Mouse (Mus musculus): Measurements from ENCODE around the gene Gm11060. TPM values are rescaled to one million over a fixed set of nuclear protein-coding genes. Genes with fewer than 3 reads are reported as not detected.

Gm11060 gene
- total and polyA plus RNA-seq, 2 experiments from 2014 or later, result not detected

GRCm38 (mm10) chr2:105089083-105089482 is 2.7 kb upstream of the Gm11060 start:
- Histone ChIP-seq H3K4me3 (ENCODE audit: low read length) (no peak overlapping the region), H3K36me3 (ENCODE audit: insufficient read depth, low read length) (no peaks in the 10 kb centered on the region), H3K9me3 (ENCODE audit: low read length) (no peaks in the 10 kb centered on the region), H3K9ac (replicated peaks; ENCODE audit: low read length) (no peak overlapping the region), H3K4me2 (ENCODE audit: low read depth, low read length) (no peak overlapping the region), H3K4me1 (ENCODE audit: insufficient read depth, low read length) (0 out of 2 replicates have a peak, but pooled peaks cover 15% of the 10 kb centered on the region), H3K27me3 (ENCODE audit: insufficient read depth, low read length) (no peaks in the 10 kb centered on the region), H3K27ac (no peak overlapping the region)
- DNase-seq (ENCODE audit: low spot score) (no peak), ATAC-seq (no peak)
- TF ChIP-seq CTCF (IDR thresholded peaks at IDR 0.05; ENCODE audit: low read depth), result no peak
- WGBS, result 54% methylated on average over 4 of the region's 4 CpGs

- no peak overlapping the region for H3K9ac ChIP-seq (replicated peaks; ENCODE audit: low read length)
- no peak overlapping the region for H3K27ac ChIP-seq
- H3K4me3 ChIP-seq (ENCODE audit: low read length), result no peak overlapping the region
- ATAC-seq, result peak; percentile 55; the same call in 1 of the 2 replicates
- DNase-seq (ENCODE audit: low spot score), result peak; percentile 81
- 26% methylated on average over 7 of the region's 7 CpGs for WGBS
- no peak for TF ChIP-seq CTCF (IDR thresholded peaks at IDR 0.05; ENCODE audit: low read depth)
- no peaks in the 10 kb centered on the region for H3K9me3 ChIP-seq (ENCODE audit: low read length)
- H3K4me1 ChIP-seq (ENCODE audit: insufficient read depth, low read length), result 0 out of 2 replicates have a peak, but pooled peaks cover 15% of the 10 kb centered on the region
- no peaks in the 10 kb centered on the region for H3K36me3 ChIP-seq (ENCODE audit: insufficient read depth, low read length)
- no peaks in the 10 kb centered on the region for H3K27me3 ChIP-seq (ENCODE audit: insufficient read depth, low read length)
- H3K4me2 ChIP-seq (ENCODE audit: low read depth, low read length), result no peak overlapping the region
Observed at GRCm38 (mm10) chr2:105089581-105090508, 2.0 kb upstream of the Gm11060 start.

- 78% methylated on average over 5 of the region's 5 CpGs for WGBS
- H3K9ac ChIP-seq (replicated peaks; ENCODE audit: low read length), result no peak overlapping the region
- DNase-seq (ENCODE audit: low spot score), result no peak
- no peaks in the 10 kb centered on the region for H3K9me3 ChIP-seq (ENCODE audit: low read length)
- H3K4me1 ChIP-seq (ENCODE audit: insufficient read depth, low read length), result 0 out of 2 replicates have a peak, but pooled peaks cover 15% of the 10 kb centered on the region
- no peaks in the 10 kb centered on the region for H3K27me3 ChIP-seq (ENCODE audit: insufficient read depth, low read length)
- no peak overlapping the region for H3K27ac ChIP-seq
- no peak overlapping the region for H3K4me3 ChIP-seq (ENCODE audit: low read length)
- ATAC-seq, result no peak
- TF ChIP-seq CTCF (IDR thresholded peaks at IDR 0.05; ENCODE audit: low read depth), result no peak
- H3K4me2 ChIP-seq (ENCODE audit: low read depth, low read length), result no peak overlapping the region
- H3K36me3 ChIP-seq (ENCODE audit: insufficient read depth, low read length), result no peaks in the 10 kb centered on the region
Observed at GRCm38 (mm10) chr2:105090991-105091390, 827 bp upstream of the Gm11060 start.

DNA sequence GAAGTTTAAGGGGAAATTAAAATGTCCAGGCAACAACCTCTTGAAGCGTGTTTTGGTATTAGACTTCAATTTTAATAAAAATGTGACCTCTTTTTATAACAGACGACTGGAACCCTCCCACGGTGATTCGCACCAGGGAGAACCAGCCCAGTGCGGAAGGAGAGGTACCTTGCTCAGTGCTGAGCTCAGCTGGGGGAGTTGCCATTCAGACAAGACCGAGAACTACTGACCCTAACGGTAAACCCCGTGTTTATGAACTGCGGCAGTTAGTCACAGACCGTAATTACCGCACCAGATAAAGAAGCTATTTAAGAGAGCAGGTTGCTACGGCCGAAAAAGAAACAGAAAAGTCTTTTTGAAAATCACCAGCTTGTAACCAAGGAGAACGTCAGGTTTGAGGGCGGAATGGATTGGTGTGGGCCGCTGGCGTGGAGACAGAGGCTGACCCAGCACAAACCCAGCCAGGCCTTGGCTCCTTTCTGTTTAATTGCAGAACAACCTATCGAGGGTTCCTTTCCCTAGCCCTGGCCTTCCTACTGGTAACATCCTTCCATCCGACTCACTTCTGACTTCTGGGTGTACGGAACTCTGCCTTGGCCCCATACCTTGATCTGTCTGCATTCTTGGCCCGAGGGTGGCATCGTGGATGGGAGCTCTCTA is 5.6 kb downstream of the Gm11060 start:
- ATAC-seq, result no peak
- no peak overlapping the region for H3K9ac ChIP-seq (replicated peaks; ENCODE audit: low read length)
- no peaks in the 10 kb centered on the region for H3K9me3 ChIP-seq (ENCODE audit: low read length)
- peak; percentile 14 for DNase-seq (ENCODE audit: low spot score)
- H3K4me1 ChIP-seq (ENCODE audit: insufficient read depth, low read length), result no peaks in the 10 kb centered on the region
- H3K27ac ChIP-seq, result no peak overlapping the region
- TF ChIP-seq CTCF (IDR thresholded peaks at IDR 0.05; ENCODE audit: low read depth), result no peak
- H3K4me2 ChIP-seq (ENCODE audit: low read depth, low read length), result no peak overlapping the region
- no peaks in the 10 kb centered on the region for H3K27me3 ChIP-seq (ENCODE audit: insufficient read depth, low read length)
- 73% methylated on average over 22 of the region's 22 CpGs for WGBS
- H3K36me3 ChIP-seq (ENCODE audit: insufficient read depth, low read length), result no peaks in the 10 kb centered on the region
- H3K4me3 ChIP-seq (ENCODE audit: low read length), result no peak overlapping the region

DNA sequence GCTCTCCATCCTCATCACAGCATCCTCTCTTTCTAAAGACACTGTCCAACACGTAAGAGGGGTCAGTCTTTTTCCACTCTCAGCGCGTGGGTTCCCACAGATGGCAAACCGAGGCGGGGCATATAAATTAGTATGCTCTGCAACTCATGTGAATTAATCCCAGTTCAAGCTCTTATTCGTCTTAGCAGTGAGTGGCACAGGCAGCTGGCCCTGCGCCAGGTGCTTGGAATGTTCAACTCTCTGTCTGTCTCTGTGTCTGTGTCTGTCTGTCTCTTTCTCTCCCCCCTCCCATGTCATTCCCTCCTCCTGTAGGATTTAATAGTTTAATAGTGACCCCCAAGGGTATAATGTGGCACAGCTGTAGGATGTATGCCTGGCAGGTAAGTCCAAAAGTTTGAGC is 7.6 kb downstream of the Gm11060 start:
- 47% methylated on average over 7 of the region's 7 CpGs for WGBS
- Histone ChIP-seq H3K4me1 (ENCODE audit: insufficient read depth, low read length) (no peaks in the 10 kb centered on the region), H3K9ac (replicated peaks; ENCODE audit: low read length) (no peak overlapping the region), H3K36me3 (ENCODE audit: insufficient read depth, low read length) (no peaks in the 10 kb centered on the region), H3K27ac (no peak overlapping the region), H3K4me3 (ENCODE audit: low read length) (no peak overlapping the region), H3K27me3 (ENCODE audit: insufficient read depth, low read length) (no peaks in the 10 kb centered on the region), H3K4me2 (ENCODE audit: low read depth, low read length) (no peak overlapping the region), H3K9me3 (ENCODE audit: low read length) (no peaks in the 10 kb centered on the region)
- DNase-seq (ENCODE audit: low spot score) (peak; percentile 21), ATAC-seq (no peak)
- no peak for TF ChIP-seq CTCF (IDR thresholded peaks at IDR 0.05; ENCODE audit: low read depth)

DNA sequence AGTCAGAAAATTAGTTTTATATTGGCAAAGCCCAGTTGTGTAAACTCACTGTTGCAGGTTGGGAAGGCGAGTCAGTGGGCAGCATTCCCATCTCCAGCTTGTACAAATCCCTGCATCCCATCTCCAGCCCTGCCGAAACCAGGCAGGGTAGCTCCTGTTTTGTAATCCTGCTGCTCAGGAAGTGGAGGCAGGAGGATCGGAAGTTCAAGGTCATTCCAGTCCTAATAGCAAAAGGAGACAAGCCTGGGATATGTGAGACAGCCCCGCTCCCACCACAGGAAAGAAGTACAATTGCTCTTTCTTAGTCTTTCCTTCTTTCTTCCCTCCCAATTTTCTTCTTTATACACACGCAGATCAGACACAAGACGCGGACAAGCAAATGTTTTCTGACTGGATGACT is 8.7 kb downstream of the Gm11060 start:
- H3K27ac ChIP-seq, result no peak overlapping the region
- 69% methylated on average over 7 of the region's 7 CpGs for WGBS
- no peak overlapping the region for H3K4me2 ChIP-seq (ENCODE audit: low read depth, low read length)
- H3K36me3 ChIP-seq (ENCODE audit: insufficient read depth, low read length), result no peaks in the 10 kb centered on the region
- TF ChIP-seq CTCF (IDR thresholded peaks at IDR 0.05; ENCODE audit: low read depth), result no peak
- no peak overlapping the region for H3K9ac ChIP-seq (replicated peaks; ENCODE audit: low read length)
- DNase-seq (ENCODE audit: low spot score) (no peak), ATAC-seq (no peak)
- no peak overlapping the region for H3K4me3 ChIP-seq (ENCODE audit: low read length)
- no peaks in the 10 kb centered on the region for H3K9me3 ChIP-seq (ENCODE audit: low read length)
- H3K27me3 ChIP-seq (ENCODE audit: insufficient read depth, low read length), result no peaks in the 10 kb centered on the region
- H3K4me1 ChIP-seq (ENCODE audit: insufficient read depth, low read length), result no peaks in the 10 kb centered on the region

Data from hindbrain, postnatal 0 days (tissue).